Mouse (Mus musculus): ENCODE results near the gene Opn1sw.

- TF ChIP-seq MYOD1 (IDR thresholded peaks at IDR 0.05; ENCODE audit: control insufficient read depth in 1 of 3, insufficient read length in 2 of 3, low read depth in 2 of 3) (no peak), POLR2A (IDR thresholded peaks at IDR 0.05; ENCODE audit: insufficient read length, low read depth) (no peak), USF1 (IDR thresholded peaks at IDR 0.05; ENCODE audit: low read depth) (no peak), POLR2AphosphoS2 (IDR thresholded peaks at IDR 0.05; ENCODE audit: insufficient read length, low read depth) (no peak), MAX (IDR thresholded peaks at IDR 0.05; ENCODE audit: low read depth) (no peak), SRF (IDR thresholded peaks at IDR 0.05; ENCODE audit: control insufficient read depth, insufficient read length, low read depth) (no peak), MYOG (IDR thresholded peaks at IDR 0.05; ENCODE audit: control insufficient read depth in 1 of 3, insufficient read depth in 1 of 3, insufficient read length in 2 of 3, low read depth in 2 of 3) (peak in 1 of 3 experiments; percentile 17), E2F4 (IDR thresholded peaks at IDR 0.05; ENCODE audit: insufficient read depth) (no peak), TCF12 (IDR thresholded peaks at IDR 0.05; ENCODE audit: insufficient read depth, poor library complexity, severe bottlenecking) (no peak)
Measured at GRCm38 (mm10) chr6:29362246-29363128, 25.8 kb downstream of the Opn1sw start.

Data from myocyte (in vitro differentiated cells).